Mouse (Mus musculus) MEL (cell line): Measurements from ENCODE around the gene Itih4. TPM values are rescaled to one million over a fixed set of nuclear protein-coding genes. Genes with fewer than 3 reads are reported as not detected.

Experiments used
- DNase-seq: peaks from one replicate; pipeline ENCODE4 v3.0.0; 2011; ENCODE audit warnings: low read depth, low spot score
- H3K27ac ChIP-seq: 2 replicates; pipeline ENCODE4 v1.5.1; 2012; ENCODE audit warnings: low read depth, mild to moderate bottlenecking, control low read depth, low read length, moderate library complexity; ENCODE audit not compliant: control insufficient read depth
- H3K27me3 ChIP-seq, 2 experiments: fragments of 150-350 bp in 1 of 2; sonication (generic) in 1 of 2; 2 replicates each; pipeline ENCODE4 v1.6.1; 2012; ENCODE audit warnings: low read length in 2 of 2, mild to moderate bottlenecking in 2 of 2, improper control_type of control experiment in 1 of 2, moderate library complexity in 1 of 2; ENCODE audit not compliant: insufficient read depth in 2 of 2, control insufficient read depth in 1 of 2
- H3K36me3 ChIP-seq, 2 experiments: 2 replicates each; pipeline ENCODE4 v1.6.1; 2012 to 2014; ENCODE audit warnings: low read length in 2 of 2, improper control_type of control experiment in 1 of 2, inconsistent platforms in 1 of 2, mild to moderate bottlenecking in 1 of 2; ENCODE audit not compliant: insufficient read depth in 2 of 2, control insufficient read depth in 1 of 2
- H3K4me1 ChIP-seq, 2 experiments: fragments of 150-350 bp in 1 of 2; sonication (generic) in 1 of 2; 2 replicates each; pipeline ENCODE4 v1.6.1; 2012; ENCODE audit warnings: low read length in 2 of 2, improper control_type of control experiment in 1 of 2, mild to moderate bottlenecking in 1 of 2; ENCODE audit not compliant: insufficient read depth in 2 of 2, control insufficient read depth in 1 of 2
- H3K4me3 ChIP-seq, 2 experiments: fragments of 150-350 bp in 1 of 2; sonication (generic) in 1 of 2; 2 replicates each; pipeline ENCODE4 v1.5.1; 2012; ENCODE audit warnings: low read depth in 2 of 2, low read length in 2 of 2, mild to moderate bottlenecking in 2 of 2, moderate library complexity in 2 of 2, control low read depth in 1 of 2, improper control_type of control experiment in 1 of 2; ENCODE audit not compliant: control insufficient read depth in 1 of 2, insufficient read depth in 1 of 2
- H3K79me2 ChIP-seq: 2 replicates; pipeline ENCODE4 v1.6.1; 2012; ENCODE audit warnings: mild to moderate bottlenecking, low read length, moderate library complexity; ENCODE audit not compliant: control insufficient read depth, poor library complexity, insufficient read depth
- H3K9ac ChIP-seq: 2 replicates; pipeline ENCODE4 v1.6.1; 2012; ENCODE audit warnings: low read depth, mild to moderate bottlenecking, control low read depth, low read length, moderate library complexity; ENCODE audit not compliant: control insufficient read depth, poor library complexity, severe bottlenecking
- H3K9me3 ChIP-seq: fragments of 150-350 bp; sonication (generic); replicated peaks from 2 replicates; pipeline ENCODE4 v1.6.1; 2012; ENCODE audit warnings: mild to moderate bottlenecking, low read length, improper control_type of control experiment, moderate library complexity; ENCODE audit not compliant: insufficient read depth
- BHLHE40 ChIP-seq: IDR thresholded peaks from 2 replicates; pipeline ENCODE4 v1.6.1; 2012; ENCODE audit warnings: low read depth, mild to moderate bottlenecking, inconsistent platforms, low read length, improper control_type of control experiment, borderline replicate concordance
- CHD2 ChIP-seq: IDR thresholded peaks from 2 replicates; pipeline ENCODE4 v1.6.1; 2011; ENCODE audit warnings: low read length, improper control_type of control experiment
- CTCF ChIP-seq, 3 experiments: IDR thresholded peaks in 2 of 3; conservative IDR thresholded peaks in 1 of 3; 2 replicates each; pipeline ENCODE4 v1.5.1; 2011 to 2012; ENCODE audit warnings: low read length in 3 of 3, low read depth in 2 of 3, mild to moderate bottlenecking in 2 of 3, improper control_type of control experiment in 1 of 3, inconsistent platforms in 1 of 3, mixed read lengths in 1 of 3, moderate library complexity in 1 of 3; ENCODE audit not compliant: control insufficient read depth in 1 of 3, insufficient read depth in 1 of 3, poor library complexity in 1 of 3, severe bottlenecking in 1 of 3
- ELF1 ChIP-seq: IDR thresholded peaks from 2 replicates; pipeline ENCODE4 v1.6.1; 2014; ENCODE audit warnings: low read depth, mild to moderate bottlenecking, inconsistent platforms, low read length, improper control_type of control experiment, moderate library complexity
- EP300 ChIP-seq, 2 experiments: IDR thresholded peaks; 2 replicates each; pipeline ENCODE4 v1.6.1; 2011; ENCODE audit warnings: improper control_type of control experiment in 2 of 2, low read length in 2 of 2, low read depth in 1 of 2, mild to moderate bottlenecking in 1 of 2
- ETS1 ChIP-seq: IDR thresholded peaks from 2 replicates; pipeline ENCODE4 v1.6.1; 2012; ENCODE audit warnings: low read depth, mild to moderate bottlenecking, inconsistent platforms, low read length, improper control_type of control experiment, moderate library complexity
- GATA1 ChIP-seq: IDR thresholded peaks from 2 replicates; pipeline ENCODE4 v1.6.1; 2011; ENCODE audit warnings: low read depth, low read length, improper control_type of control experiment
- HCFC1 ChIP-seq: IDR thresholded peaks from 2 replicates; pipeline ENCODE4 v1.6.1; 2012; ENCODE audit warnings: low read depth, mild to moderate bottlenecking, inconsistent platforms, low read length, improper control_type of control experiment, moderate library complexity
- JUND ChIP-seq: IDR thresholded peaks from 2 replicates; pipeline ENCODE4 v1.6.1; 2011; ENCODE audit warnings: low read depth, mild to moderate bottlenecking, improper control_type of control experiment, low read length
- MAX ChIP-seq: IDR thresholded peaks from 2 replicates; pipeline ENCODE4 v1.6.1; 2011; ENCODE audit warnings: low read length, improper control_type of control experiment
- MAZ ChIP-seq: IDR thresholded peaks from 2 replicates; pipeline ENCODE4 v1.6.1; 2012; ENCODE audit warnings: low read depth, mild to moderate bottlenecking, inconsistent platforms, low read length, improper control_type of control experiment
- MEF2A ChIP-seq: IDR thresholded peaks from 2 replicates; pipeline ENCODE4 v1.6.1; 2014; ENCODE audit warnings: low read depth, mild to moderate bottlenecking, inconsistent platforms, low read length, improper control_type of control experiment; ENCODE audit not compliant: poor library complexity, insufficient replicate concordance, severe bottlenecking; ENCODE audit errors: extremely low read depth
- MXI1 ChIP-seq: IDR thresholded peaks from 2 replicates; pipeline ENCODE4 v1.6.1; 2011; ENCODE audit warnings: mild to moderate bottlenecking, low read depth, low read length, improper control_type of control experiment
- NELFE ChIP-seq: IDR thresholded peaks from 2 replicates; pipeline ENCODE4 v1.6.1; 2011; ENCODE audit warnings: low read depth, low read length, improper control_type of control experiment
- NRF1 ChIP-seq: IDR thresholded peaks from 2 replicates; pipeline ENCODE4 v1.6.1; 2014; ENCODE audit warnings: low read depth, mild to moderate bottlenecking, inconsistent platforms, low read length, improper control_type of control experiment, moderate library complexity; ENCODE audit not compliant: poor library complexity, insufficient read depth, severe bottlenecking
- POLR2A ChIP-seq, 2 experiments: IDR thresholded peaks; 2 replicates each; pipeline ENCODE4 v1.6.1; 2011 to 2012; ENCODE audit warnings: low read length in 2 of 2, mild to moderate bottlenecking in 2 of 2, control low read depth in 1 of 2, improper control_type of control experiment in 1 of 2, low read depth in 1 of 2, moderate library complexity in 1 of 2; ENCODE audit not compliant: control insufficient read depth in 1 of 2, insufficient read depth in 1 of 2, poor library complexity in 1 of 2
- POLR2AphosphoS2 ChIP-seq: IDR thresholded peaks from 2 replicates; pipeline ENCODE4 v1.6.1; 2011; ENCODE audit warnings: low read length, improper control_type of control experiment
- POLR2AphosphoS5 ChIP-seq: IDR thresholded peaks from 2 replicates; pipeline ENCODE4 v1.6.1; 2012; ENCODE audit warnings: low read depth, borderline replicate concordance, mild to moderate bottlenecking, inconsistent platforms, low read length, moderate library complexity, mixed read lengths
- RAD21 ChIP-seq: IDR thresholded peaks from 2 replicates; pipeline ENCODE4 v1.6.1; 2011; ENCODE audit warnings: mild to moderate bottlenecking, low read depth, low read length, improper control_type of control experiment
- SMC3 ChIP-seq: IDR thresholded peaks from 2 replicates; pipeline ENCODE4 v1.6.1; 2011; ENCODE audit warnings: low read depth, low read length, improper control_type of control experiment
- TAL1 ChIP-seq: IDR thresholded peaks from 2 replicates; pipeline ENCODE4 v1.6.1; 2012; ENCODE audit warnings: mild to moderate bottlenecking, inconsistent platforms, low read length, moderate library complexity, mixed read lengths
- UBTF ChIP-seq: IDR thresholded peaks from 2 replicates; pipeline ENCODE4 v1.6.1; 2012; ENCODE audit warnings: low read depth, mild to moderate bottlenecking, inconsistent platforms, low read length, improper control_type of control experiment, moderate library complexity, borderline replicate concordance; ENCODE audit not compliant: insufficient read depth
- USF1 ChIP-seq: IDR thresholded peaks from 2 replicates; pipeline ENCODE4 v1.6.1; 2014; ENCODE audit warnings: low read depth, mild to moderate bottlenecking, inconsistent platforms, low read length, improper control_type of control experiment, moderate library complexity
- ZC3H11A ChIP-seq: IDR thresholded peaks from 2 replicates; pipeline ENCODE4 v1.6.1; 2012; ENCODE audit warnings: low read depth, mild to moderate bottlenecking, inconsistent platforms, low read length, improper control_type of control experiment
- ZMIZ1 ChIP-seq: IDR thresholded peaks from 2 replicates; pipeline ENCODE4 v1.6.1; 2012; ENCODE audit warnings: low read depth, mild to moderate bottlenecking, inconsistent platforms, low read length, improper control_type of control experiment, moderate library complexity
- ZNF384 ChIP-seq: IDR thresholded peaks from 2 replicates; pipeline ENCODE4 v1.6.1; 2012; ENCODE audit warnings: low read depth, mild to moderate bottlenecking, inconsistent platforms, low read length, improper control_type of control experiment
- polyA plus RNA-seq, 2 experiments: library from polyadenylated mRNA; stranded (reverse) in 1 of 2; unstranded in 1 of 2; fragments of >175 nt in 1 of 2; fragments of >200 nt in 1 of 2; gene quantifications; 2 replicates each; pipeline versions ENCODE4 v1.2.1 to v1.2.4; 2012; ENCODE audit warnings: low replicate concordance in 2 of 2, low read depth in 1 of 2; ENCODE audit not compliant: insufficient read length in 2 of 2, insufficient read depth in 1 of 2, missing spikeins in 1 of 2
- total RNA-seq: library from RNA; depleted of rRNA; stranded (reverse); fragments of 300-350 nt; gene quantifications from 2 replicates; pipeline ENCODE4 v1.2.3, GENCODE M21; 2012

Gene Itih4
- total and polyA plus RNA-seq, 3 experiments, result not detected

- TF ChIP-seq CTCF (IDR thresholded peaks at IDR 0.05 in 2 of 3, conservative IDR thresholded peaks at IDR 0.05 in 1 of 3; ENCODE audit: control insufficient read depth in 1 of 3, insufficient read depth in 1 of 3, low read depth in 2 of 3, low read length in 3 of 3, poor library complexity in 1 of 3, severe bottlenecking in 1 of 3), result no peak
- TF ChIP-seq BHLHE40, result peak; percentile 98
- TF ChIP-seq, all 39 proteins: peak for 14
These were observed 29.3 kb upstream of the Itih4 start (continued) for GRCm38 (mm10) chr14:30856885-30857507.

- no peak for TF ChIP-seq UBTF
- peak; percentile 60; the same call in 1 of the 2 replicates for TF ChIP-seq USF1
- TF ChIP-seq CTCF (IDR thresholded peaks at IDR 0.05 in 2 of 3, conservative IDR thresholded peaks at IDR 0.05 in 1 of 3; ENCODE audit: control insufficient read depth in 1 of 3, insufficient read depth in 1 of 3, low read depth in 2 of 3, low read length in 3 of 3, poor library complexity in 1 of 3, severe bottlenecking in 1 of 3), result peak; percentile 37 to 62 (median 41); a peak in 5 of 6 replicates
- TF ChIP-seq NELFE, result no peak
- peak; percentile 52 for TF ChIP-seq RAD21
- peak; percentile 48 for TF ChIP-seq SMC3
- TF ChIP-seq EP300 (IDR thresholded peaks at IDR 0.05; ENCODE audit: low read depth in 1 of 2, low read length in 2 of 2), result no peak
- no peak; the same call in 1 of the 2 replicates for TF ChIP-seq ZC3H11A
- no peak for TF ChIP-seq POLR2A (IDR thresholded peaks at IDR 0.05; ENCODE audit: control insufficient read depth in 1 of 2, insufficient read depth in 1 of 2, low read depth in 1 of 2, low read length in 2 of 2, poor library complexity in 1 of 2)
- TF ChIP-seq MAZ, result no peak
- TF ChIP-seq, all 39 proteins: peak for 4
- peak; percentile 73 for DNase-seq
- no peaks in the 10 kb centered on the region for H3K27me3 ChIP-seq
These were observed 28.3 kb upstream of the Itih4 start for GRCm38 (mm10) chr14:30857990-30858389.

GRCm38 (mm10) chr14:30861421-30862125 is 24.7 kb upstream of the Itih4 start:
- no peak for DNase-seq
- Histone ChIP-seq H3K79me2 (no peaks in the 10 kb centered on the region), H3K36me3 (peaks cover 2 to 16% of the 10 kb centered on the region in 2 experiments), H3K27me3 (no peaks in the 10 kb centered on the region), H3K27ac (no peak overlapping the region), H3K4me3 (no peak overlapping the region), H3K4me1 (peaks cover 16 to 19% of the 10 kb centered on the region in 2 experiments), H3K9ac (no peak overlapping the region), H3K9me3 (no peaks in the 10 kb centered on the region)
- TF ChIP-seq HCFC1 (no peak), RAD21 (no peak), TAL1 (no peak), ZMIZ1 (no peak), JUND (no peak), MAX (no peak), ZNF384 (no peak), SMC3 (no peak), USF1 (no peak), POLR2AphosphoS2 (no peak), ELF1 (no peak), POLR2AphosphoS5 (no peak), CHD2 (no peak), BHLHE40 (no peak), ETS1 (no peak), GATA1 (no peak), MEF2A (no peak), NRF1 (no peak), MXI1 (no peak)

More at GRCm38 (mm10) chr14:30857990-30858389, 28.3 kb upstream of the Itih4 start:
- no peaks in the 10 kb centered on the region for H3K79me2 ChIP-seq
- no peaks in the 10 kb centered on the region for H3K9me3 ChIP-seq
- peaks cover 3 to 24% of the 10 kb centered on the region in 2 experiments for H3K36me3 ChIP-seq
- peak overlapping the region; percentile 95 for H3K27ac ChIP-seq
- peak overlapping the region; percentile 37 for H3K9ac ChIP-seq
- H3K4me1 ChIP-seq, result peaks cover 22 to 28% of the 10 kb centered on the region in 2 experiments
- H3K4me3 ChIP-seq, result no peak overlapping the region
